Mouse (Mus musculus): ENCODE data around the gene Dock10.

DNA sequence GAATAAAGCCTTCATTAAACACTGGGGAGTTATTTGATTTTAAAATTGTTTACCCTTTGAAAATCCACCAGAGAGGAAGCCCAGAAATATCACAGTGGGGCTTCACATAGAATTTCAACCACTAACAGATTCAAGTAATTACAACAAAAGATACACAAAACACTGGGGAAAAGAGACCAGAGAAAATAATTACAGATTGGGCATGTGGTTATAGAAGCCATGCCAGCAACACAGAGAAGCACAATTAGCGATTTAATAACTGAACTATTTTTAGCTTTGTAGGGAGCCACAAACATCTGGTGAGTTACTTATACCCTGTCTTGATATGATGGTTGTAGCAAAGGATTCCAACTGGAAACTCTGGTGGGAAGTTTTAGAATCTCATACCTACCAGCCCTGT lies 104.2 kb downstream of the Dock10 start:
- TF ChIP-seq POLR2A (IDR thresholded peaks at IDR 0.05; ENCODE audit: borderline replicate concordance, low read depth, low read length) (no peak), CTCF (IDR thresholded peaks at IDR 0.05; ENCODE audit: low read depth, low read length) (no peak)

Measured in bone marrow macrophage, adult 2 months (primary cell).